Mouse (Mus musculus) limb, embryonic 15.5 days (tissue): ENCODE data around the gene Vma21-ps. TPM values are rescaled to one million over a fixed set of nuclear protein-coding genes. Genes with fewer than 3 reads are reported as not detected.
"Not testable (repeated sequence)": the region's sequence is repeated elsewhere in the genome, so short reads cannot be mapped to it uniquely, and the experiment has no call there.

Source experiments
- ATAC-seq: fragments of 200-750 bp; cut with Nextera tagmentation; 2 replicates; pipeline ENCODE4 v1.8.0; 2017; ENCODE audit warnings: low read depth, moderate TSS enrichment; ENCODE audit not compliant: insufficient number of reproducible peaks, low FRiP score, low TSS enrichment
- H3K27ac ChIP-seq: fragments of 300-500 bp; sonication (generic); 2 replicates; pipeline ENCODE4 v1.5.1; 2015; ENCODE audit warnings: moderate library complexity, mild to moderate bottlenecking, inconsistent platforms
- H3K27me3 ChIP-seq: fragments of 300-500 bp; sonication (generic); 2 replicates; pipeline ENCODE4 v1.6.1; 2015; ENCODE audit warnings: inconsistent platforms
- H3K36me3 ChIP-seq: fragments of 300-500 bp; sonication (generic); 2 replicates; pipeline ENCODE4 v1.6.1; 2015; ENCODE audit warnings: inconsistent platforms
- H3K4me1 ChIP-seq: fragments of 300-500 bp; sonication (generic); 2 replicates; pipeline ENCODE4 v1.6.1; 2015; ENCODE audit warnings: inconsistent platforms
- H3K4me2 ChIP-seq: fragments of 300-500 bp; sonication (generic); 2 replicates; pipeline ENCODE4 v1.6.1; 2015; ENCODE audit warnings: mild to moderate bottlenecking, inconsistent platforms
- H3K4me3 ChIP-seq: fragments of 300-500 bp; sonication (generic); 2 replicates; pipeline ENCODE4 v1.5.1; 2015; ENCODE audit warnings: mild to moderate bottlenecking, inconsistent platforms
- H3K9ac ChIP-seq: fragments of 300-500 bp; sonication (generic); 2 replicates; pipeline ENCODE4 v1.6.1; 2015; ENCODE audit warnings: inconsistent platforms
- H3K9me3 ChIP-seq: fragments of 300-500 bp; sonication (generic); 2 replicates; pipeline ENCODE4 v1.6.1; 2016; ENCODE audit warnings: inconsistent platforms
- WGBS: fragments of 180-500 bp; shearing (Covaris S2); methylation state at CpG from one replicate; pipeline ENCODE4 v1.1.7; 2015; 5-methylcytosine and 5-hydroxymethylcytosine counted together
- polyA plus RNA-seq: library from polyadenylated mRNA; unstranded; fragments of >200 nt; fragmentation: Nextera tagmentation; extraction: Ambion mirVana; gene quantifications from 2 replicates; pipeline ENCODE4 v1.2.1, GENCODE M21; 2015

Gene Vma21-ps
- 2.8 TPM in 1 of 2 replicates, not detected in the other for polyA plus RNA-seq

- not testable (repeated sequence) for H3K27me3 ChIP-seq, H3K9ac ChIP-seq, ATAC-seq, H3K27ac ChIP-seq, H3K4me3 ChIP-seq, H3K4me2 ChIP-seq, H3K9me3 ChIP-seq, H3K36me3 ChIP-seq, H3K4me1 ChIP-seq
- WGBS: 93% methylated on average over 10 of the region's 10 CpGs
Measured at GRCm38 (mm10) chr4:52497144-52497543, at the start of gene Vma21-ps. TSS of gene Vma21-ps (minus strand) at chr4:52497244.

- Histone ChIP-seq H3K27ac (no peak overlapping the region), H3K9me3 (no peaks in the 10 kb centered on the region), H3K4me2 (no peak overlapping the region), H3K9ac (no peak overlapping the region), H3K4me3 (no peak overlapping the region), H3K27me3 (no peaks in the 10 kb centered on the region), H3K4me1 (no peaks in the 10 kb centered on the region), H3K36me3 (no peaks in the 10 kb centered on the region)
- WGBS: 83% methylated on average over 3 of the region's 3 CpGs
- no peak for ATAC-seq
Measured at GRCm38 (mm10) chr4:52543001-52543400, 46.0 kb upstream of the Vma21-ps start.

GRCm38 (mm10) chr4:52530636-52531035 is 33.6 kb upstream of the Vma21-ps start:
- H3K4me3 ChIP-seq: no peak overlapping the region
- H3K9ac ChIP-seq: no peak overlapping the region
- no peak overlapping the region for H3K4me2 ChIP-seq
- no peaks in the 10 kb centered on the region for H3K4me1 ChIP-seq
- ATAC-seq: no peak
- no peak overlapping the region for H3K27ac ChIP-seq
- H3K27me3 ChIP-seq: no peaks in the 10 kb centered on the region
- no peaks in the 10 kb centered on the region for H3K36me3 ChIP-seq
- 72% methylated on average over 2 of the region's 2 CpGs for WGBS
- H3K9me3 ChIP-seq: no peaks in the 10 kb centered on the region

- WGBS: 56% methylated on average over 5 of the region's 5 CpGs
Measured at GRCm38 (mm10) chr4:52526464-52526863, 29.4 kb upstream of the Vma21-ps start.

GRCm38 (mm10) chr4:52519301-52519700 is 22.3 kb upstream of the Vma21-ps start:
- H3K4me1 ChIP-seq: no peaks in the 10 kb centered on the region
- no peaks in the 10 kb centered on the region for H3K36me3 ChIP-seq
- no peak for ATAC-seq
- no peak overlapping the region for H3K4me2 ChIP-seq
- 81% methylated on average over 5 of the region's 5 CpGs for WGBS
- H3K27me3 ChIP-seq: no peaks in the 10 kb centered on the region
- no peak overlapping the region for H3K4me3 ChIP-seq
- no peaks in the 10 kb centered on the region for H3K9me3 ChIP-seq
- H3K9ac ChIP-seq: no peak overlapping the region
- no peak overlapping the region for H3K27ac ChIP-seq

More at GRCm38 (mm10) chr4:52526464-52526863, 29.4 kb upstream of the Vma21-ps start:
- no peak for ATAC-seq
- Histone ChIP-seq H3K4me1 (no peaks in the 10 kb centered on the region), H3K4me2 (no peak overlapping the region), H3K27me3 (no peaks in the 10 kb centered on the region), H3K36me3 (no peaks in the 10 kb centered on the region), H3K9me3 (no peaks in the 10 kb centered on the region), H3K4me3 (no peak overlapping the region), H3K9ac (no peak overlapping the region), H3K27ac (no peak overlapping the region)

GRCm38 (mm10) chr4:52517580-52517979 is 20.5 kb upstream of the Vma21-ps start:
- no peaks in the 10 kb centered on the region for H3K9me3 ChIP-seq
- ATAC-seq: no peak
- 24% methylated on average over 4 of the region's 4 CpGs for WGBS

GRCm38 (mm10) chr4:52487486-52487885 is 9.6 kb downstream of the Vma21-ps start:
- Histone ChIP-seq H3K9ac (no peak overlapping the region), H3K36me3 (peaks cover 18% of the 10 kb centered on the region), H3K4me3 (no peak overlapping the region), H3K27ac (no peak overlapping the region), H3K4me2 (no peak overlapping the region), H3K4me1 (no peaks in the 10 kb centered on the region), H3K9me3 (no peaks in the 10 kb centered on the region), H3K27me3 (no peaks in the 10 kb centered on the region)
- WGBS: 91% methylated on average over 4 of the region's 4 CpGs
- ATAC-seq: no peak

More at GRCm38 (mm10) chr4:52517580-52517979, 20.5 kb upstream of the Vma21-ps start:
- Histone ChIP-seq H3K4me3 (no peak overlapping the region), H3K36me3 (no peaks in the 10 kb centered on the region), H3K27me3 (no peaks in the 10 kb centered on the region), H3K27ac (no peak overlapping the region), H3K4me2 (no peak overlapping the region), H3K4me1 (no peaks in the 10 kb centered on the region), H3K9ac (no peak overlapping the region)

GRCm38 (mm10) chr4:52473431-52473830 is 23.6 kb downstream of the Vma21-ps start:
- Histone ChIP-seq H3K27me3 (no peaks in the 10 kb centered on the region), H3K4me2 (no peak overlapping the region), H3K9ac (no peak overlapping the region), H3K4me1 (no peaks in the 10 kb centered on the region), H3K27ac (no peak overlapping the region), H3K36me3 (peaks cover 29% of the 10 kb centered on the region; the same call in 1 of the 2 replicates), H3K9me3 (no peaks in the 10 kb centered on the region), H3K4me3 (no peak overlapping the region)
- ATAC-seq: no peak
- WGBS: 91% methylated on average over 3 of the region's 3 CpGs

GRCm38 (mm10) chr4:52461321-52461720 is 35.7 kb downstream of the Vma21-ps start:
- no peaks in the 10 kb centered on the region for H3K4me1 ChIP-seq
- no peaks in the 10 kb centered on the region for H3K27me3 ChIP-seq
- H3K4me2 ChIP-seq: no peak overlapping the region
- no peak overlapping the region for H3K4me3 ChIP-seq
- H3K36me3 ChIP-seq: peaks cover 35% of the 10 kb centered on the region
- H3K9ac ChIP-seq: no peak overlapping the region
- WGBS: 84% methylated on average over 5 of the region's 5 CpGs
- no peak for ATAC-seq
- H3K9me3 ChIP-seq: no peaks in the 10 kb centered on the region
- no peak overlapping the region for H3K27ac ChIP-seq

- 91% methylated on average over 1 of the region's 1 CpGs for WGBS
- Histone ChIP-seq H3K4me1 (no peaks in the 10 kb centered on the region), H3K4me3 (no peak overlapping the region), H3K27me3 (no peaks in the 10 kb centered on the region), H3K36me3 (peaks cover 49% of the 10 kb centered on the region), H3K27ac (no peak overlapping the region), H3K9me3 (no peaks in the 10 kb centered on the region), H3K9ac (no peak overlapping the region), H3K4me2 (no peak overlapping the region)
- no peak for ATAC-seq
Measured at GRCm38 (mm10) chr4:52459726-52460125, 37.3 kb downstream of the Vma21-ps start.

Other genes starting within 250 kb of the Vma21-ps start
- gene Smc2, start 58.0 kb downstream of the Vma21-ps start, polyA plus RNA-seq: 151 and 165 TPM in 2 replicates
- gene Toporsl, start 99.0 kb upstream of the Vma21-ps start, polyA plus RNA-seq: not detected in 2 replicates